Mouse (Mus musculus): ENCODE results near the gene Wdr27.

GRCm38 (mm10) chr17:14943729-14944059 lies 736 bp upstream of the Wdr27 start:
- TF ChIP-seq CTCF (conservative IDR thresholded peaks at IDR 0.05 in 1 of 2, IDR thresholded peaks at IDR 0.05 in 1 of 2; ENCODE audit: low read depth in 2 of 2, low read length in 2 of 2) (no peak), USF1 (IDR thresholded peaks at IDR 0.05; ENCODE audit: low read depth, low read length) (no peak), E2F4 (IDR thresholded peaks at IDR 0.05; ENCODE audit: insufficient replicate concordance, low read depth, low read length) (no peak), EP300 (IDR thresholded peaks at IDR 0.05; ENCODE audit: low read length) (no peak), MXI1 (IDR thresholded peaks at IDR 0.05; ENCODE audit: low read depth, low read length) (no peak), HCFC1 (IDR thresholded peaks at IDR 0.05; ENCODE audit: low read depth, low read length) (no peak), SMC3 (IDR thresholded peaks at IDR 0.05; ENCODE audit: low read depth, low read length) (no peak), MAFK (IDR thresholded peaks at IDR 0.05; ENCODE audit: insufficient replicate concordance, low read length) (no peak), MYC (IDR thresholded peaks at IDR 0.05; ENCODE audit: low read depth, low read length) (no peak), ZNF384 (IDR thresholded peaks at IDR 0.05; ENCODE audit: low read depth, low read length) (no peak), POLR2AphosphoS2 (IDR thresholded peaks at IDR 0.05; ENCODE audit: low read depth, low read length) (peak; percentile 33; the same call in 1 of the 2 replicates), BHLHE40 (IDR thresholded peaks at IDR 0.05; ENCODE audit: low read depth, low read length) (no peak)

Data from CH12.LX (cell line).